Comparison of ENCODE assay signal across 25 mouse cellular contexts in genomic region chr6:146254216-146254820, GRCm38 (mm10).
DNase-seq lines count a peak whose midpoint lies in the region; ATAC-seq and TF ChIP-seq lines count a peak whose summit lies in the region.
"Had no signal": no experiment of that assay in that cellular context is flagged by ENCODE, and none has a peak within 500 bp of the region (broad histone marks: within the 10 kb centered on the region; RNA-seq: fewer than 3 reads in every experiment).

No protein-coding gene starts in this region.

- H3K4me2 ChIP-seq in embryonic facial prominence, embryonic 11.5 days (ENCODE audit: low read depth, low read length): no peak overlapping the region
- no peak overlapping the region for H3K4me2 ChIP-seq in limb, embryonic 11.5 days (ENCODE audit: low read depth, severe bottlenecking)
- no peak overlapping the region for H3K4me2 ChIP-seq in limb, embryonic 12.5 days
- H3K4me2 ChIP-seq: liver, embryonic 12.5 days; lung, embryonic 14.5 days; midbrain, embryonic 12.5 days had no signal

- no peak for ATAC-seq in embryonic facial prominence, embryonic 11.5 days (replicated peaks; ENCODE audit: insufficient number of reproducible peaks, low FRiP score, low TSS enrichment, low read depth)
- ATAC-seq in limb, embryonic 11.5 days (ENCODE audit: insufficient number of reproducible peaks, low FRiP score, low TSS enrichment, low read depth): peak; percentile 42; the same call in 1 of the 2 replicates
- peak; percentile 75; the same call in 1 of the 2 replicates for ATAC-seq in limb, embryonic 12.5 days (ENCODE audit: insufficient number of reproducible peaks, insufficient read depth, low FRiP score, low TSS enrichment, low read depth)
- ATAC-seq: liver, embryonic 12.5 days had no signal

- no peaks in the 10 kb centered on the region for H3K36me3 ChIP-seq in embryonic facial prominence, embryonic 11.5 days (replicated peaks; ENCODE audit: control insufficient read depth, insufficient read depth, low read depth, low read length)
- H3K36me3 ChIP-seq in embryonic facial prominence, embryonic 10.5 days (replicated peaks): no peaks in the 10 kb centered on the region
- no peaks in the 10 kb centered on the region for H3K36me3 ChIP-seq in limb, embryonic 11.5 days (ENCODE audit: control insufficient read depth, insufficient read depth, low read length)
- H3K36me3 ChIP-seq in limb, embryonic 10.5 days: no peaks in the 10 kb centered on the region
- peaks cover 0 to 6% of the 10 kb centered on the region in 2 experiments; a peak in 1 of 4 replicates for H3K36me3 ChIP-seq in MEL (ENCODE audit: control insufficient read depth in 1 of 2, insufficient read depth in 2 of 2, low read length in 2 of 2)
- no peaks in the 10 kb centered on the region for H3K36me3 ChIP-seq in limb, embryonic 12.5 days
- H3K36me3 ChIP-seq: G1E; liver, embryonic 12.5 days; midbrain, embryonic 12.5 days had no signal

- TF ChIP-seq EP300 in MEL (IDR thresholded peaks at IDR 0.05; ENCODE audit: low read depth in 1 of 2, low read length in 2 of 2): no peak

- TF ChIP-seq CTCF in MEL (IDR thresholded peaks at IDR 0.05 in 2 of 3, conservative IDR thresholded peaks at IDR 0.05 in 1 of 3; ENCODE audit: control insufficient read depth in 1 of 3, insufficient read depth in 1 of 3, low read depth in 2 of 3, low read length in 3 of 3, poor library complexity in 1 of 3, severe bottlenecking in 1 of 3): no peak

- TF ChIP-seq RAD21 in MEL (IDR thresholded peaks at IDR 0.05; ENCODE audit: low read depth, low read length): no peak

- 69% methylated on average over 3 of the region's 3 CpGs for WGBS in embryonic facial prominence, embryonic 11.5 days
- 82% methylated on average over 3 of the region's 3 CpGs for WGBS in embryonic facial prominence, embryonic 10.5 days
- 57% methylated on average over 3 of the region's 3 CpGs for WGBS in limb, embryonic 11.5 days
- WGBS in limb, embryonic 10.5 days: 77% methylated on average over 3 of the region's 3 CpGs
- WGBS in limb, embryonic 12.5 days: 46% methylated on average over 3 of the region's 3 CpGs

- peak; percentile 56 for DNase-seq in embryonic facial prominence, embryonic 11.5 days (ENCODE audit: low spot score)
- no peak for DNase-seq in embryonic facial prominence, embryonic 10.5 days (ENCODE audit: low spot score)
- no peak for DNase-seq in limb, embryonic 11.5 days (ENCODE audit: low spot score)
- DNase-seq in limb, embryonic 10.5 days (ENCODE audit: low spot score): no peak
- DNase-seq in MEL (ENCODE audit: low read depth, low spot score): no peak
- DNase-seq in spleen, postnatal 36 days (ENCODE audit: low spot score in 2 of 2): no peak
- DNase-seq in lung, postnatal 25 days (ENCODE audit: low spot score): no peak
- DNase-seq: adrenal gland, postnatal 25 days; cerebellum, adult 11-12 months; cerebellum, postnatal 14 days; gastrocnemius, postnatal 10 days; heart, adult 18-20 months; heart, postnatal 36 days; kidney, adult 18-20 months; layer of hippocampus, postnatal 36 days; lung, embryonic 14.5 days; lung, postnatal 4 days; spleen, adult 18-20 months; thymus, adult 2 months had no signal

- H3K4me3 ChIP-seq in embryonic facial prominence, embryonic 11.5 days (ENCODE audit: low read depth, low read length): no peak overlapping the region
- no peak overlapping the region for H3K4me3 ChIP-seq in embryonic facial prominence, embryonic 10.5 days
- no peak overlapping the region for H3K4me3 ChIP-seq in limb, embryonic 11.5 days (ENCODE audit: low read depth, low read length)
- no peak overlapping the region for H3K4me3 ChIP-seq in limb, embryonic 10.5 days
- H3K4me3 ChIP-seq in MEL (ENCODE audit: control insufficient read depth in 1 of 2, insufficient read depth in 1 of 2, low read depth in 2 of 2, low read length in 2 of 2): no peak overlapping the region
- H3K4me3 ChIP-seq in limb, embryonic 12.5 days (replicated peaks): no peak overlapping the region
- H3K4me3 ChIP-seq: layer of hippocampus, adult 2 months; liver, embryonic 12.5 days; midbrain, embryonic 12.5 days had no signal

- no peaks in the 10 kb centered on the region for H3K27me3 ChIP-seq in embryonic facial prominence, embryonic 11.5 days (ENCODE audit: control insufficient read depth, insufficient read depth, low read length)
- no peaks in the 10 kb centered on the region for H3K27me3 ChIP-seq in embryonic facial prominence, embryonic 10.5 days (replicated peaks; ENCODE audit: low read depth, poor library complexity, severe bottlenecking)
- H3K27me3 ChIP-seq in limb, embryonic 11.5 days (ENCODE audit: control insufficient read depth, insufficient read depth, low read length): no peaks in the 10 kb centered on the region
- no peaks in the 10 kb centered on the region for H3K27me3 ChIP-seq in limb, embryonic 10.5 days (ENCODE audit: low read depth, poor library complexity, severe bottlenecking)
- H3K27me3 ChIP-seq in MEL (ENCODE audit: control insufficient read depth in 1 of 2, insufficient read depth in 2 of 2, low read length in 2 of 2): no peaks in the 10 kb centered on the region
- no peaks in the 10 kb centered on the region for H3K27me3 ChIP-seq in limb, embryonic 12.5 days
- H3K27me3 ChIP-seq: liver, embryonic 12.5 days; midbrain, embryonic 12.5 days had no signal

- H3K4me1 ChIP-seq in embryonic facial prominence, embryonic 11.5 days (ENCODE audit: control insufficient read depth, insufficient read depth, low read length): no peaks in the 10 kb centered on the region
- H3K4me1 ChIP-seq in embryonic facial prominence, embryonic 10.5 days: peaks cover 15% of the 10 kb centered on the region
- no peaks in the 10 kb centered on the region; the same call in 1 of the 2 replicates for H3K4me1 ChIP-seq in limb, embryonic 11.5 days (ENCODE audit: control insufficient read depth, insufficient read depth, low read length)
- H3K4me1 ChIP-seq in limb, embryonic 10.5 days: peaks cover 14% of the 10 kb centered on the region
- H3K4me1 ChIP-seq in MEL (ENCODE audit: control insufficient read depth in 1 of 2, insufficient read depth in 2 of 2, low read length in 2 of 2): peaks cover 0 to 5% of the 10 kb centered on the region in 2 experiments; a peak in 1 of 4 replicates
- H3K4me1 ChIP-seq in limb, embryonic 12.5 days (replicated peaks): peaks cover 21% of the 10 kb centered on the region
- H3K4me1 ChIP-seq: midbrain, embryonic 12.5 days had no signal

- no peak for TF ChIP-seq POLR2A in MEL (IDR thresholded peaks at IDR 0.05; ENCODE audit: control insufficient read depth in 1 of 2, insufficient read depth in 1 of 2, low read depth in 1 of 2, low read length in 2 of 2, poor library complexity in 1 of 2)

- H3K9ac ChIP-seq in embryonic facial prominence, embryonic 11.5 days (replicated peaks; ENCODE audit: low read length): no peak overlapping the region
- H3K9ac ChIP-seq in limb, embryonic 11.5 days (ENCODE audit: low read length): no peak overlapping the region
- no peak overlapping the region for H3K9ac ChIP-seq in MEL (ENCODE audit: control insufficient read depth, low read depth, low read length, poor library complexity, severe bottlenecking)
- no peak overlapping the region for H3K9ac ChIP-seq in limb, embryonic 12.5 days (replicated peaks)
- H3K9ac ChIP-seq: liver, embryonic 12.5 days; lung, embryonic 14.5 days; midbrain, embryonic 12.5 days had no signal

- H3K79me2 ChIP-seq in MEL (ENCODE audit: control insufficient read depth, insufficient read depth, low read length, poor library complexity): no peaks in the 10 kb centered on the region

- no peak overlapping the region for H3K27ac ChIP-seq in embryonic facial prominence, embryonic 11.5 days (replicated peaks; ENCODE audit: low read depth, low read length)
- no peak overlapping the region for H3K27ac ChIP-seq in embryonic facial prominence, embryonic 10.5 days (replicated peaks)
- no peak overlapping the region for H3K27ac ChIP-seq in limb, embryonic 11.5 days (replicated peaks; ENCODE audit: low read depth, low read length)
- no peak overlapping the region for H3K27ac ChIP-seq in limb, embryonic 10.5 days
- no peak overlapping the region for H3K27ac ChIP-seq in MEL (ENCODE audit: control insufficient read depth, low read depth, low read length)
- H3K27ac ChIP-seq in limb, embryonic 12.5 days: peak overlapping the region; percentile 53; the same call in 1 of the 2 replicates
- H3K27ac ChIP-seq: kidney, postnatal 0 days; layer of hippocampus, adult 2 months; liver, embryonic 12.5 days; midbrain, embryonic 12.5 days had no signal

- H3K9me3 ChIP-seq in embryonic facial prominence, embryonic 11.5 days (replicated peaks; ENCODE audit: control insufficient read depth, low read length): no peaks in the 10 kb centered on the region
- peaks cover 6% of the 10 kb centered on the region; the same call in 1 of the 2 replicates for H3K9me3 ChIP-seq in embryonic facial prominence, embryonic 10.5 days
- H3K9me3 ChIP-seq in limb, embryonic 11.5 days (ENCODE audit: control insufficient read depth, low read length): no peaks in the 10 kb centered on the region
- H3K9me3 ChIP-seq in limb, embryonic 10.5 days (replicated peaks): no peaks in the 10 kb centered on the region
- H3K9me3 ChIP-seq in MEL (replicated peaks; ENCODE audit: insufficient read depth, low read length): no peaks in the 10 kb centered on the region
- H3K9me3 ChIP-seq in limb, embryonic 12.5 days: peaks cover 5% of the 10 kb centered on the region; the same call in 1 of the 2 replicates

TF ChIP-seq in MEL, 35 proteins besides CTCF, POLR2A, EP300 and RAD21:
- TF ChIP-seq TAL1 (IDR thresholded peaks at IDR 0.05; ENCODE audit: low read length) (no peak), MAFK (IDR thresholded peaks at IDR 0.05; ENCODE audit: borderline replicate concordance, low read depth, low read length) (no peak), MYC (IDR thresholded peaks at IDR 0.05; ENCODE audit: low read depth, low read length) (no peak), NELFE (IDR thresholded peaks at IDR 0.05; ENCODE audit: low read depth, low read length) (no peak), SMC3 (IDR thresholded peaks at IDR 0.05; ENCODE audit: low read depth, low read length) (no peak), ZNF384 (IDR thresholded peaks at IDR 0.05; ENCODE audit: low read depth, low read length) (0 out of 2 replicates have a peak, but pooled peaks have one; percentile 11), MYB (IDR thresholded peaks at IDR 0.05; ENCODE audit: low read depth, low read length) (no peak), MXI1 (IDR thresholded peaks at IDR 0.05; ENCODE audit: low read depth, low read length) (no peak)
